Mouse (Mus musculus) G1E (cell line): ENCODE measurements around the gene Nup54. TPM values are rescaled to one million over a fixed set of nuclear protein-coding genes. Genes with fewer than 3 reads are reported as not detected.

Source experiments
- ATAC-seq: 2 replicates; pipeline ENCODE4 v1.8.0; 2016; ENCODE audit warnings: mild to moderate bottlenecking; ENCODE audit not compliant: insufficient number of reproducible peaks, poor library complexity, low FRiP score, severe bottlenecking; ENCODE audit errors: extremely low read depth
- DNase-seq: peaks from one replicate; pipeline ENCODE4 v3.0.0; 2012; ENCODE audit warnings: low spot score
- H3K27me3 ChIP-seq: 2 replicates; pipeline ENCODE4 v1.6.1; 2012; ENCODE audit warnings: mild to moderate bottlenecking, low read length, inconsistent platforms; ENCODE audit not compliant: insufficient read depth
- H3K36me3 ChIP-seq: replicated peaks from 2 replicates; pipeline ENCODE3; 2012; ENCODE audit warnings: mild to moderate bottlenecking, inconsistent platforms
- H3K4me1 ChIP-seq: 2 replicates; pipeline ENCODE4 v1.6.1; 2012; ENCODE audit warnings: low read depth, low read length, inconsistent platforms, mixed read lengths; ENCODE audit not compliant: insufficient read depth
- H3K4me3 ChIP-seq: 2 replicates; pipeline ENCODE4 v1.5.1; 2012; ENCODE audit warnings: low read depth, mild to moderate bottlenecking, inconsistent platforms, low read length, moderate library complexity, mixed read lengths
- H3K9me3 ChIP-seq: replicated peaks from 2 replicates; pipeline ENCODE4 v1.6.1; 2012; ENCODE audit warnings: inconsistent platforms
- CTCF ChIP-seq: IDR thresholded peaks from 2 replicates; pipeline ENCODE4 v1.5.1; 2012; ENCODE audit warnings: low read depth, low read length, inconsistent platforms, mixed read lengths
- GATA1 ChIP-seq: IDR thresholded peaks from 2 replicates; pipeline ENCODE4 v1.6.1; 2012; ENCODE audit warnings: borderline replicate concordance, low read length, inconsistent platforms, mixed read lengths
- GATA2 ChIP-seq: IDR thresholded peaks from 2 replicates; pipeline ENCODE4 v1.6.1; 2012; ENCODE audit warnings: low read depth, low read length, inconsistent platforms, borderline replicate concordance
- POLR2AphosphoS5 ChIP-seq: IDR thresholded peaks from 2 replicates; pipeline ENCODE4 v1.6.1; 2012; ENCODE audit warnings: low read depth, low read length, inconsistent platforms; ENCODE audit not compliant: insufficient replicate concordance
- TAL1 ChIP-seq: conservative IDR thresholded peaks from 2 replicates; pipeline ENCODE4 v1.6.1; 2012; ENCODE audit warnings: low read depth, low read length, inconsistent platforms, mixed read lengths
- polyA plus RNA-seq: library from polyadenylated mRNA; stranded (reverse); fragments of >175 nt; gene quantifications from 2 replicates; pipeline ENCODE4 v1.2.3, GENCODE M21; 2012
- total RNA-seq, 2 experiments: library from RNA; stranded (forward) in 1 of 2; stranded (reverse) in 1 of 2; fragments of 200-1000 nt in 1 of 2; fragments of >200 nt in 1 of 2; fragmentation: Nextera tagmentation in 1 of 2; gene quantifications; 2 replicates each; pipeline ENCODE4 v1.2.3; 2014 to 2017

Nup54 gene
- total RNA-seq (2014; fragmentation: Nextera tagmentation), result 97.6 and 119 TPM in 2 replicates
- total RNA-seq (2017), result 90.7 and 101 TPM in 2 replicates
- 19.8 and 34.0 TPM in 2 replicates for polyA plus RNA-seq

DNA sequence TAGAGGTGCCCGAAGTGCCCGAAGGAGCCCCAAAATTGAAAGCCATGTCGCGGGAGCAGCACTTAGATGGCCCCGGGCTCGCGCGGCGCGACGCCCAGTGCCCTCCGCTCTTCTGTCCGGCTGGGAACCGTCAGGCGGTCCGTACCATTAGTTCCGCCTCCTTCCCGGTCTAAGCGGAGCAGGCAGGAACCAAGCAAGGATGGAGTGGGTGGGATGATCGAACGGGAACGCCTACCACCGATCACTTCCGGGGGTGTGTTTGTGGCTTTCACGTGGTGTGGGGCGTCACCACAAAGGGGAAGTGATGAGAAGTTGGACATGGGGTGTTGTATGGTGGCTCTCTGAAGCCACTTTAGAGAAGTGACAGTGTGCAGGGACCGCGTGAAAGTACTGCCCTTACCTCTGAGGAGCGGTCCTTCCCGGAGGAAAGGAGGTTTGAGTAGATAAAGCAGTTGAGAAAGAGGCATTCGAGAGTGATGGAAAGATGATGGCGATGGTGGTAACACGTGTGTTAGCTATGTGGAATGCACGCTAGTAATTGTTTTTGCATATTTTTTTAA is at the start of gene Nup54:
Gene Nup54 (minus strand): TSS at position 195 of the 560 bp plus-strand sequence.
- H3K36me3 ChIP-seq, result peaks cover 19% of the 10 kb centered on the region
- peak within 1 kb of the TSS; percentile 92 for H3K4me3 ChIP-seq
- peak; percentile 87 for DNase-seq
- no peaks in the 10 kb centered on the region for H3K9me3 ChIP-seq
- H3K27me3 ChIP-seq, result no peaks in the 10 kb centered on the region
- peak; percentile 98 for ATAC-seq
- peaks cover 45% of the 10 kb centered on the region for H3K4me1 ChIP-seq
- no peak for TF ChIP-seq TAL1
- TF ChIP-seq GATA2, result no peak
- no peak for TF ChIP-seq CTCF
- TF ChIP-seq POLR2AphosphoS5, result peak; percentile 42; the same call in 1 of the 2 replicates
- TF ChIP-seq GATA1, result no peak

- DNase-seq (no peak), ATAC-seq (no peak)
- Histone ChIP-seq H3K27me3 (no peaks in the 10 kb centered on the region), H3K4me3 (no peak overlapping the region), H3K9me3 (no peaks in the 10 kb centered on the region), H3K4me1 (peaks cover 31% of the 10 kb centered on the region), H3K36me3 (peaks cover 68% of the 10 kb centered on the region)
- TF ChIP-seq TAL1 (no peak), POLR2AphosphoS5 (no peak), CTCF (no peak), GATA1 (no peak), GATA2 (no peak)
These were observed 37.8 kb upstream of the Nup54 start for GRCm38 (mm10) chr5:92472863-92473262.

- Histone ChIP-seq H3K4me1 (peaks cover 34% of the 10 kb centered on the region), H3K4me3 (no peak overlapping the region), H3K36me3 (peaks cover 77% of the 10 kb centered on the region), H3K9me3 (no peaks in the 10 kb centered on the region), H3K27me3 (no peaks in the 10 kb centered on the region)
- ATAC-seq (no peak), DNase-seq (no peak)
- TF ChIP-seq POLR2AphosphoS5 (no peak), TAL1 (no peak), CTCF (no peak), GATA1 (no peak), GATA2 (no peak)
These were observed 36.5 kb upstream of the Nup54 start for GRCm38 (mm10) chr5:92471531-92471930.

GRCm38 (mm10) chr5:92469201-92470130 is 34.4 kb upstream of the Nup54 start:
- H3K4me3 ChIP-seq, result no peak overlapping the region
- H3K27me3 ChIP-seq, result no peaks in the 10 kb centered on the region
- no peaks in the 10 kb centered on the region for H3K9me3 ChIP-seq
- no peak for TF ChIP-seq POLR2AphosphoS5
- TF ChIP-seq CTCF, result no peak
- TF ChIP-seq GATA1, result no peak
- no peak for TF ChIP-seq TAL1
- TF ChIP-seq GATA2, result no peak
- H3K4me1 ChIP-seq, result peaks cover 40% of the 10 kb centered on the region
- no peak for ATAC-seq
- H3K36me3 ChIP-seq, result peaks cover 82% of the 10 kb centered on the region
- no peak for DNase-seq

GRCm38 (mm10) chr5:92468234-92468633 is 33.2 kb upstream of the Nup54 start:
- ATAC-seq, result no peak
- Histone ChIP-seq H3K36me3 (peaks cover 74% of the 10 kb centered on the region), H3K4me1 (peaks cover 42% of the 10 kb centered on the region), H3K9me3 (no peaks in the 10 kb centered on the region), H3K27me3 (no peaks in the 10 kb centered on the region), H3K4me3 (no peak overlapping the region)
- TF ChIP-seq CTCF (no peak), GATA1 (no peak), GATA2 (no peak), POLR2AphosphoS5 (no peak), TAL1 (no peak)
- DNase-seq, result no peak

GRCm38 (mm10) chr5:92467102-92467766 is 32.2 kb upstream of the Nup54 start:
- ATAC-seq (no peak), DNase-seq (no peak)
- peaks cover 43% of the 10 kb centered on the region for H3K4me1 ChIP-seq
- peaks cover 68% of the 10 kb centered on the region for H3K36me3 ChIP-seq
- no peak overlapping the region for H3K4me3 ChIP-seq
- H3K27me3 ChIP-seq, result no peaks in the 10 kb centered on the region
- no peaks in the 10 kb centered on the region for H3K9me3 ChIP-seq
- TF ChIP-seq GATA1 (no peak), TAL1 (no peak), CTCF (no peak), GATA2 (no peak), POLR2AphosphoS5 (no peak)
